Mouse (Mus musculus): Measurements from ENCODE around the gene Clec2l.

- TF ChIP-seq POLR2A (IDR thresholded peaks at IDR 0.05; ENCODE audit: extremely low read depth, insufficient read depth, low read length) (no peak), CTCF (IDR thresholded peaks at IDR 0.05; ENCODE audit: low read depth, low read length) (no peak)
Observed at GRCm38 (mm10) chr6:38725515-38725914, 62.6 kb downstream of the Clec2l start.

All from liver, adult 2 months (tissue).